Mouse (Mus musculus) testis, adult 2 months (tissue): ENCODE results near the gene Nos3. TPM values are rescaled to one million over a fixed set of nuclear protein-coding genes. Genes with fewer than 3 reads are reported as not detected.

Experiments used
- H3K27ac ChIP-seq: fragments of 200-500 bp; 2 replicates; pipeline ENCODE4 v1.5.1; 2012; ENCODE audit warnings: low read depth, low read length; ENCODE audit not compliant: control insufficient read depth, insufficient read depth
- H3K27me3 ChIP-seq: fragments of 200-500 bp; 2 replicates; pipeline ENCODE4 v1.6.1; 2012; ENCODE audit warnings: mild to moderate bottlenecking, low read length, moderate library complexity; ENCODE audit not compliant: control insufficient read depth, insufficient read depth
- H3K36me3 ChIP-seq: fragments of 200-500 bp; 2 replicates; pipeline ENCODE4 v1.6.1; 2012; ENCODE audit warnings: mild to moderate bottlenecking, low read length; ENCODE audit not compliant: control insufficient read depth, insufficient read depth
- H3K4me1 ChIP-seq: fragments of 200-500 bp; 2 replicates; pipeline ENCODE4 v1.6.1; 2012; ENCODE audit warnings: low read length; ENCODE audit not compliant: control insufficient read depth, insufficient read depth
- H3K4me3 ChIP-seq: fragments of 200-500 bp; 2 replicates; pipeline ENCODE4 v1.5.1; 2012; ENCODE audit warnings: low read depth, mild to moderate bottlenecking, low read length, moderate library complexity, mixed read lengths; ENCODE audit not compliant: control insufficient read depth
- CTCF ChIP-seq: fragments of 200-500 bp; IDR thresholded peaks from 2 replicates; pipeline ENCODE4 v1.5.1; 2012; ENCODE audit warnings: low read depth, mild to moderate bottlenecking, inconsistent platforms, low read length, moderate library complexity; ENCODE audit not compliant: control insufficient read depth, insufficient read depth, insufficient replicate concordance
- POLR2A ChIP-seq: fragments of 200-500 bp; IDR thresholded peaks from 2 replicates; pipeline ENCODE4 v1.6.1; 2012; ENCODE audit warnings: low read depth, mild to moderate bottlenecking, inconsistent platforms, low read length, moderate library complexity; ENCODE audit not compliant: control insufficient read depth
- polyA plus RNA-seq: library from polyadenylated mRNA; depleted of rRNA; stranded (reverse); fragments of >200 nt; gene quantifications from 2 replicates; pipeline ENCODE4 v1.2.3, GENCODE M21; 2012

Nos3 gene
- polyA plus RNA-seq, 1 experiment: 2.2 TPM

GRCm38 (mm10) chr5:24401969-24402368 is 37.4 kb downstream of the Nos3 start:
- no peak overlapping the region for H3K27ac ChIP-seq
- H3K4me1 ChIP-seq: no peaks in the 10 kb centered on the region
- no peak overlapping the region for H3K4me3 ChIP-seq
- no peaks in the 10 kb centered on the region; the same call in 1 of the 2 replicates for H3K36me3 ChIP-seq
- H3K27me3 ChIP-seq: no peaks in the 10 kb centered on the region
- TF ChIP-seq CTCF: no peak
- TF ChIP-seq POLR2A: no peak

GRCm38 (mm10) chr5:24404594-24405360 is 40.2 kb downstream of the Nos3 start:
- Histone ChIP-seq H3K4me3 (no peak overlapping the region), H3K27me3 (no peaks in the 10 kb centered on the region), H3K4me1 (no peaks in the 10 kb centered on the region), H3K36me3 (no peaks in the 10 kb centered on the region; the same call in none of the 2 replicates), H3K27ac (no peak overlapping the region)
- TF ChIP-seq POLR2A (no peak), CTCF (no peak)

GRCm38 (mm10) chr5:24405389-24405876 is 40.8 kb downstream of the Nos3 start:
- Histone ChIP-seq H3K4me3 (no peak overlapping the region), H3K36me3 (no peaks in the 10 kb centered on the region; the same call in none of the 2 replicates), H3K4me1 (no peaks in the 10 kb centered on the region), H3K27ac (no peak overlapping the region), H3K27me3 (no peaks in the 10 kb centered on the region)
- TF ChIP-seq POLR2A (no peak), CTCF (no peak)

GRCm38 (mm10) chr5:24408651-24409050 is 44.0 kb downstream of the Nos3 start:
- no peak overlapping the region for H3K27ac ChIP-seq
- 0 out of 2 replicates have a peak, but pooled peaks cover 2% of the 10 kb centered on the region for H3K4me1 ChIP-seq
- TF ChIP-seq CTCF (no peak), POLR2A (no peak)
- H3K4me3 ChIP-seq: no peak overlapping the region
- H3K36me3 ChIP-seq: no peaks in the 10 kb centered on the region; the same call in 1 of the 2 replicates
- H3K27me3 ChIP-seq: no peaks in the 10 kb centered on the region

GRCm38 (mm10) chr5:24409466-24409865 is 44.9 kb downstream of the Nos3 start:
- Histone ChIP-seq H3K36me3 (no peaks in the 10 kb centered on the region; the same call in 1 of the 2 replicates), H3K27ac (no peak overlapping the region), H3K4me3 (no peak overlapping the region), H3K4me1 (0 out of 2 replicates have a peak, but pooled peaks cover 2% of the 10 kb centered on the region), H3K27me3 (no peaks in the 10 kb centered on the region)
- TF ChIP-seq POLR2A: no peak

- Histone ChIP-seq H3K36me3 (no peaks in the 10 kb centered on the region; the same call in 1 of the 2 replicates), H3K27me3 (no peaks in the 10 kb centered on the region), H3K4me3 (no peak overlapping the region), H3K27ac (no peak overlapping the region), H3K4me1 (0 out of 2 replicates have a peak, but pooled peaks cover 2% of the 10 kb centered on the region)
- no peak for TF ChIP-seq CTCF
- no peak for TF ChIP-seq POLR2A
These were observed 47.5 kb downstream of the Nos3 start for GRCm38 (mm10) chr5:24412063-24412462.

- Histone ChIP-seq H3K4me3 (no peak within 1 kb of the TSS), H3K27me3 (no peaks in the 10 kb centered on the region), H3K36me3 (no peaks in the 10 kb centered on the region; the same call in 1 of the 2 replicates), H3K27ac (no peak within 1 kb of the TSS), H3K4me1 (0 out of 2 replicates have a peak, but pooled peaks cover 2% of the 10 kb centered on the region)
- TF ChIP-seq POLR2A: no peak
- TF ChIP-seq CTCF: no peak
These were observed 48.6 kb downstream of the Nos3 start, which contains the start of gene Asic3 for GRCm38 (mm10) chr5:24413042-24413693. Gene Asic3, plus strand, starts transcription at chr5:24413392.
